Mouse (Mus musculus) right cerebral cortex, adult 2 months (tissue): ENCODE measurements around the gene Olfr1412.

Experiments used
- DNase-seq, 2 experiments: peaks; one replicate each; pipeline ENCODE4 v3.0.0; 2021 to 2022; ENCODE audit warnings: low spot score in 2 of 2

Olfr1412 gene

GRCm38 (mm10) chr1:92637501-92638172 lies 52.1 kb downstream of the Olfr1412 start:
- DNase-seq = no peak

DNA sequence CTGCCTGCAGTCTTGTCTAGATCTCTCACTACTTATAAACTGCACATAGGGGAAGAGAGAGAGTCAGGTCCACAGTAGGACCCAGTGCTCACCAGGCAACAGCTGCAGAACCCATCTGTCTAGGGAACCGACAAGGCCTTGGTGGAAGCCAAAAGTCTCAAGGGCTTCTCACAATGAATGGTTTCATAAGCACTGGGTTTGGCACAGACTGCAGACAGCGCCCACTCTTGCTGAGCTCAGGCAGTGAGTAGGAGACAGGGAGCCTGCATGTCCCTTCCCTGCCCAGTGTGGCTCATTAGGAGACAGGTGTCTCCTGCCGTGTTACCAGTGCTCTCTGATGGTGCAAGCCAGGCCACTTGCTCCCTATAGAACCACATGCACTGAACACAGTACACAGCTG lies 52.6 kb downstream of the Olfr1412 start:
- DNase-seq = peak; percentile 66 to 71

DNA sequence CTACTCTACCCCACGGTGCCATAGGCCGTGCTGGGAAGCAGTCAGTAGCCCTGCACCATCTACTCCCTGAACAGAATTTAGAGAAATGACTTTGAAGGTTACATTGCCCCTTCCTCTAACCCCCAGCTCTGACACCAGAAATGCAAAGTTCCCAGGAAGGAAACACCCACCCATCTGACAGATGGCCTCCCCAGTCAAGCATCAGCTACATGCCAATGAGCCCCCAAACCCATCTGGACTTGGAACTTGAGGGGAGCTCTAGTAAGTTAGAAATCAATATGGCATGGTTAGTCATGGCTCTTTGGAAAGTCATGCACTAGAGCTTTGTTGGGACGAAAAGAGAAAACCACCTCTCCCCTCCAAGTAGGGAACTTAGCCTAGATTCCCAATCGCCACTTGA lies 53.2 kb downstream of the Olfr1412 start:
- no peak for DNase-seq

DNA sequence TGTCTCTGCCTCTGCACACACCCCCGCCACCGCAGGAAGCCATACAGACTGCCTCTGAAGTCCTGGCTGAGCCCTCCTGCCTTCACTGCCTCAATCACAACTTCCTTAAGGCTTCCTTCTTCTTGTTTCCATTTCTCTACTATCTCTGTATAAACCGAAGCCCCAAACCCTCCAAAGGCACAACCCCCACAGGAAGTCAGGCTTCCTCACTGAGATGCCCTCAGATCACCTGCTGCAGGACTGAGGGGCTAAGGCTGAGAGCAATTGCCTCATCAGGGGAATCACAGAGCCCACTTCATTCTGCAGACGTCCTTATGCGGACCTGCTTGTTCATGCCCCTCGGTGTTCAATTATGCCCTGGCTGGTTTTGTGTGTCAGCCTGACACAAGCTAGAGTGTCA lies 54.8 kb downstream of the Olfr1412 start:
- no peak for DNase-seq
